Mouse (Mus musculus): ENCODE measurements around the gene Caln1.

- no peak for TF ChIP-seq CTCF (IDR thresholded peaks at IDR 0.05; ENCODE audit: low read depth)
- TF ChIP-seq EP300 (IDR thresholded peaks at IDR 0.05; ENCODE audit: low read depth), result no peak
These were observed 41.5 kb upstream of the Caln1 start for GRCm38 (mm10) chr5:130327615-130328263.

Measured in liver, embryonic 14.5 days (tissue).